Comparison of ENCODE assay signal across 8 mouse cellular contexts in the genomic region with DNA sequence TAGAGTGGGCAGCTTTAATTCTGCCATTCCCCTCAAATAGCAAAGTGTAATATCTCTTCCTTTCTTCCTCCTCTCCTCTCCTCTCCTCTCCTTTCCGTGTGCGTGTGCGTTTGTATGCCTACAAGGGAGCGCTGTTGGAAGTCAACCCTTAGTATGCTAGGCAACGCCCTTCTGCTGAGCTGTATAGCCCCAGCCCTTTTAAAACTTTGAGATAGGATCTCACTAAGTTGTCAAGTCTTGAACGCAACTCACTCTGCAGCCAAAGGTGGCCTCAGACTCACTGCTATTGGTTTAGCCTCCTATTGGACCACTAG. TPM values are rescaled to one million over a fixed set of nuclear protein-coding genes. Genes with fewer than 3 reads are reported as not detected.
DNase-seq lines count a peak whose midpoint lies in the region; ATAC-seq and TF ChIP-seq lines count a peak whose summit lies in the region.

No protein-coding gene starts in this region.

- H3K27ac ChIP-seq in CH12.LX (ENCODE audit: insufficient read depth, low read depth), result no peak overlapping the region
- no peak overlapping the region for H3K27ac ChIP-seq in forebrain, embryonic 11.5 days (ENCODE audit: low read depth, low read length)
- no peak overlapping the region for H3K27ac ChIP-seq in liver, embryonic 12.5 days

- no peak for ATAC-seq in forebrain, embryonic 11.5 days (replicated peaks; ENCODE audit: low FRiP score)
- ATAC-seq in liver, embryonic 12.5 days, result peak; percentile 73

- no peak for TF ChIP-seq EP300 in CH12.LX (IDR thresholded peaks at IDR 0.05; ENCODE audit: low read length)

- H3K9ac ChIP-seq in CH12.LX (ENCODE audit: insufficient read depth, low read depth), result peak overlapping the region; percentile 87
- H3K9ac ChIP-seq in forebrain, embryonic 11.5 days (ENCODE audit: low read length), result peak overlapping the region; percentile 95
- H3K9ac ChIP-seq in liver, embryonic 12.5 days, result peak overlapping the region; percentile 91

- peaks cover 19% of the 10 kb centered on the region for H3K79me2 ChIP-seq in CH12.LX (replicated peaks; ENCODE audit: control insufficient read depth, extremely low read depth, insufficient read depth, poor library complexity, severe bottlenecking)

- H3K9me3 ChIP-seq in CH12.LX (replicated peaks; ENCODE audit: low read length), result no peaks in the 10 kb centered on the region
- H3K9me3 ChIP-seq in forebrain, embryonic 11.5 days (ENCODE audit: control insufficient read depth, low read length), result no peaks in the 10 kb centered on the region
- no peaks in the 10 kb centered on the region for H3K9me3 ChIP-seq in liver, embryonic 12.5 days (replicated peaks)

- in situ Hi-C loops in CH12.LX (cut with MboI; ENCODE audit: low pct_ligation_motif_present, low pct_unique_long_range_greater_than_20kb, low sequenced_read_pairs), result loop anchor here (5.0 kb wide), 1 partner anchor 350 kb away; no protein-coding TSS in a partner anchor

- no peak for TF ChIP-seq RAD21 in CH12.LX (IDR thresholded peaks at IDR 0.05; ENCODE audit: low read depth, low read length)

- no peak for TF ChIP-seq POLR2A in CH12.LX (IDR thresholded peaks at IDR 0.05; ENCODE audit: low read depth, low read length)

- H3K4me3 ChIP-seq in CH12.LX (replicated peaks in 1 of 3; ENCODE audit: low read depth in 2 of 3, low read length in 2 of 3, poor library complexity in 1 of 3), result peak overlapping the region; percentile 72 to 90 (median 84)
- peak overlapping the region; percentile 91 for H3K4me3 ChIP-seq in forebrain, embryonic 11.5 days (ENCODE audit: low read depth, low read length)
- H3K4me3 ChIP-seq in liver, embryonic 12.5 days, result peak overlapping the region; percentile 77

- dilution Hi-C loops in CH12.LX (cut with MboI; ENCODE audit: extremely low pct_ligation_motif_present, extremely low pct_unique_long_range_greater_than_20kb, low sequenced_read_pairs), result no loop called here

- peaks cover under 1 to 25% of the 10 kb centered on the region in 2 experiments for H3K36me3 ChIP-seq in CH12.LX (replicated peaks in 1 of 2; ENCODE audit: control insufficient read depth in 1 of 2, insufficient read depth in 1 of 2, low read length in 1 of 2)
- no peaks in the 10 kb centered on the region; the same call in 1 of the 2 replicates for H3K36me3 ChIP-seq in forebrain, embryonic 11.5 days (ENCODE audit: control insufficient read depth, insufficient read depth, low read length)
- peaks cover 22% of the 10 kb centered on the region for H3K36me3 ChIP-seq in liver, embryonic 12.5 days

- 16% methylated on average over 6 of the region's 6 CpGs for WGBS in forebrain, embryonic 11.5 days
- WGBS in liver, embryonic 12.5 days (ENCODE audit: insufficient replicate concordance), result 5% methylated on average over 6 of the region's 6 CpGs

- peaks cover 2 to 16% of the 10 kb centered on the region in 2 experiments; a peak in 2 of 4 replicates for H3K4me1 ChIP-seq in CH12.LX (ENCODE audit: control insufficient read depth in 1 of 2, insufficient read depth in 2 of 2)
- H3K4me1 ChIP-seq in forebrain, embryonic 11.5 days (replicated peaks; ENCODE audit: control insufficient read depth, insufficient read depth, low read length), result peaks cover 6% of the 10 kb centered on the region; the same call in 1 of the 2 replicates
- peaks cover 15% of the 10 kb centered on the region for H3K4me1 ChIP-seq in liver, embryonic 12.5 days

- H3K27me3 ChIP-seq in CH12.LX (replicated peaks), result no peaks in the 10 kb centered on the region
- H3K27me3 ChIP-seq in forebrain, embryonic 11.5 days (ENCODE audit: control insufficient read depth, insufficient read depth, low read length), result no peaks in the 10 kb centered on the region
- 0 out of 2 replicates have a peak, but pooled peaks cover 4% of the 10 kb centered on the region for H3K27me3 ChIP-seq in liver, embryonic 12.5 days (replicated peaks)

- DNase-seq in embryo, embryonic 10.5 days (ENCODE audit: low spot score), result peak; percentile 6
- no peak for DNase-seq in embryo, embryonic 11 days
- no peak for DNase-seq in CH12.LX (ENCODE audit: extremely low read depth)
- DNase-seq in forebrain, embryonic 11.5 days (ENCODE audit: low spot score), result no peak
- DNase-seq in urinary bladder, postnatal 14 days (ENCODE audit: low spot score), result no peak
- DNase-seq in cerebellum, postnatal 25 days, result no peak
- DNase-seq in testis, postnatal 14 days (ENCODE audit: low spot score), result no peak

- H3K4me2 ChIP-seq in CH12.LX (ENCODE audit: insufficient read depth, low read depth, poor library complexity, severe bottlenecking), result peak overlapping the region; percentile 92
- peak overlapping the region; percentile 88 for H3K4me2 ChIP-seq in forebrain, embryonic 11.5 days (ENCODE audit: low read depth, low read length, severe bottlenecking)
- H3K4me2 ChIP-seq in liver, embryonic 12.5 days, result peak overlapping the region; percentile 92

- TF ChIP-seq CTCF in CH12.LX (conservative IDR thresholded peaks at IDR 0.05 in 1 of 2, IDR thresholded peaks at IDR 0.05 in 1 of 2; ENCODE audit: low read depth in 2 of 2, low read length in 2 of 2), result no peak

TF ChIP-seq in CH12.LX, 34 proteins besides CTCF, POLR2A, EP300 and RAD21:
- no peak for TF ChIP-seq POLR2AphosphoS2 (IDR thresholded peaks at IDR 0.05; ENCODE audit: low read depth, low read length)
- no peak for TF ChIP-seq MAZ (IDR thresholded peaks at IDR 0.05; ENCODE audit: low read depth, low read length)
- no peak for TF ChIP-seq CHD1 (IDR thresholded peaks at IDR 0.05; ENCODE audit: low read depth, low read length)
- TF ChIP-seq GABPA (IDR thresholded peaks at IDR 0.05; ENCODE audit: insufficient replicate concordance, low read depth, low read length), result no peak
- no peak for TF ChIP-seq KAT2A (IDR thresholded peaks at IDR 0.05; ENCODE audit: insufficient replicate concordance, low read length)
- no peak for TF ChIP-seq ZC3H11A (IDR thresholded peaks at IDR 0.05; ENCODE audit: low read depth, low read length)
- no peak for TF ChIP-seq MEF2A (IDR thresholded peaks at IDR 0.05; ENCODE audit: borderline replicate concordance, low read depth, low read length)
- TF ChIP-seq NRF1 (IDR thresholded peaks at IDR 0.05; ENCODE audit: low read depth, low read length), result no peak
- no peak for TF ChIP-seq JUN (IDR thresholded peaks at IDR 0.05; ENCODE audit: insufficient read depth, low read depth, low read length)
- no peak for TF ChIP-seq MXI1 (IDR thresholded peaks at IDR 0.05; ENCODE audit: low read depth, low read length)
- no peak for TF ChIP-seq ETS1 (conservative IDR thresholded peaks at IDR 0.05; ENCODE audit: low read depth, low read length)
- no peak for TF ChIP-seq SIN3A (IDR thresholded peaks at IDR 0.05; ENCODE audit: low read length)
- TF ChIP-seq TBP (conservative IDR thresholded peaks at IDR 0.05; ENCODE audit: low read depth, low read length), result no peak
- TF ChIP-seq JUND (conservative IDR thresholded peaks at IDR 0.05; ENCODE audit: low read depth, low read length), result no peak
- TF ChIP-seq MAX (IDR thresholded peaks at IDR 0.05; ENCODE audit: low read length), result no peak
- no peak for TF ChIP-seq IRF4 (IDR thresholded peaks at IDR 0.05; ENCODE audit: low read depth, low read length)
TF ChIP-seq in CH12.LX: peak in this region for 0.

RNA-seq across cellular contexts. Expression of a gene that starts 1.6 kb away (rescaled TPM):
- total RNA-seq in CH12.LX (2012; rRNA removed), result 48.9 and 55.9 TPM in 2 replicates
- 143 and 156 TPM in 2 replicates for total RNA-seq in CH12.LX (2014; rRNA removed)
- polyA plus RNA-seq in CH12.LX (2012; ENCODE audit: insufficient read length, low read depth), result 84.4 and 94.0 TPM in 2 replicates
- polyA plus RNA-seq in forebrain, embryonic 11.5 days (2014; fragmentation: Nextera tagmentation; extraction: Ambion mirVana), result 147 and 154 TPM in 2 replicates
- 75.3 and 77.7 TPM in 2 replicates for polyA plus RNA-seq in liver, embryonic 12.5 days (2016; fragmentation: Nextera tagmentation; extraction: Ambion mirVana)

RNA-seq across cellular contexts. Expression of a gene that starts 47.5 kb away (rescaled TPM):
- total RNA-seq in CH12.LX (2012; rRNA removed) (0.08 and 0.13 TPM in 2 replicates), CH12.LX (2014; rRNA removed) (0.97 and 1.2 TPM in 2 replicates)
- 1.1 and 1.3 TPM in 2 replicates for polyA plus RNA-seq in CH12.LX (2012; ENCODE audit: insufficient read length, low read depth)
- polyA plus RNA-seq in forebrain, embryonic 11.5 days (2014; fragmentation: Nextera tagmentation; extraction: Ambion mirVana), result not detected in 2 replicates
- polyA plus RNA-seq in liver, embryonic 12.5 days (2016; fragmentation: Nextera tagmentation; extraction: Ambion mirVana), result 3.5 and 5.8 TPM in 2 replicates
